Mouse (Mus musculus): ENCODE measurements around the gene Lmod3.

Gene Lmod3

DNA sequence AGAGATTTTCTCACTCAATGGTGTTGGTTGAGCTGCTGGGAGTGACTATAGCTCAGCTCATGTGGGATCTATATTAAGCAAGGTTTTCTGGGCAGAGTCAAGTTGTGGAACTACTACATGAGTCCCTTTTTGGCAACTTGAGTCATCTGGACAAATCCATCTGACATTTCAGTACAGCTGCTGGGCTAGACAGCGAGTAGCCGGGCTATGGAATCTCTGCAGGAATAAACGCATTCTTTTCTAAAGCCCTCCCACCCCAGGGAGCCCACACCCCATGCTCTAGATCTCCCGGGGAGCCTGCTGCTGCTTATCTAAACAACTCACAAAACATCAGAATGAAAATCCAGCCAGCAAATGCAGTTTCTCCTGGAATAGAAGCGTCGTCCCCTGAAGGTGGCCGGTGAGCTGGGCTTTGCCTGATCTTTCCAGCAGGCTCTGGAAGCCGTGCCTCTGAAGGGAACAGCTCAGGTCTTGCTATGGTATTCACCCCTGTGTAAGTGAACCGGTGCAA, at the start of gene Lmod3:
TSS of gene Lmod3 (minus strand) at position 49 of the 511 bp plus-strand sequence.
- DNase-seq (ENCODE audit: low read depth, low spot score), result no peak

DNA sequence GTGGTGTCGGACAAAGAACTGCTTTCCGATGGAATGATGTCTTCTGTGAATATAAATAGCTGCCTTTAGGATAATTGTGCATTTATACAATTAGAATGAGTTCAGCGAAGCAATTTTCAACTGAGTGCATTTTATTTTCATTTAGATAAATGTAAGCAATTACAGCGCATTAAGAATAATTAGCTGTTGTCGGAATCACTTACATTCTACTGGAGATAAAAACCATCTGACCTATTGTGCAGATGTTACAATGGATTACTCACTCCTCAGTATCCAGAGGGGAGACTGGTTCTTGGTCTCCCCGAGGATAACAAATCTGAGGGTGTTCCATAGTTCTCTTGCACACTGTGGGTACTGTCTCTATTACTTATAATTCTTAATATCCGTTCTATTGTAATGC, 49.7 kb upstream of the Lmod3 start:
- no peak for DNase-seq (ENCODE audit: low read depth, low spot score)

DNA sequence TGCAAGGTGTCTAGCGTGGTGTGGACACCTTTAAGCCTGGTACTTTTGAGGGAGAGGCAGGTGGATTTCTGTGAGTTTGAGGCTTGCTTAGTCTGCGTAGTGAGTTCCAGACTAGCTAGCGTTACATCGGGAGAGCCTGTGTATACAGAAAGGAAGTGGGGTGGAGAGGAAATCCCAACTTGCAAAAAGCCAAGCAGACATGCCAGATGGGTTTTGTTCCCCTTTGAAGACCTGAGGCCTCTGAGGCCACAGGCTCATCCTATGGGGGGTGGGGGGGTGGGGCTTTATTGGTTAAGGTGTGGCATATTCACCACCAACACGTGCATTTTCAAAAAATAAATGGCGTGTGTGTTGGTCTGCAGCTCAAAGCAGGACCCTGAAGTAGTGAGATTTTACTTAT, 48.1 kb upstream of the Lmod3 start:
- DNase-seq (ENCODE audit: low read depth, low spot score), result no peak

DNA sequence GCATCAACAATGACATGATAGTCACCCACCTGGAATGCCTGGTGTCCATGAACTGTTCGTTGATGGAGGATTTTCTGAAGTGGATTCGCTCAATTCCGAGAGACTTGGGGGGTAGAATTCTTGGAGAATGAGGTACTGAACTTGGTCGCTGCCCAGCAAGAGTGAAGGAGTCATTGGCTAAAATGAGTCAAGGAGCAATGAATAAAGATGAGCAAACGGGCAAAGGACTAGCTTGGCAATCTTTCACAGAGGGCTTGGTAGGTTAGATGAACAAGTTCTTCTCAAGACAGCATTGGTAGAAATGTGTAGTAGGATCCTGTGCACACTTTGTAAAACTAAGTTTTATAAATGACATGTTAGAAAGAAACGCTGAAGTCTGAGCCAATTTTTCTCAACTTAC, 47.6 kb upstream of the Lmod3 start:
- no peak for DNase-seq (ENCODE audit: low read depth, low spot score)

DNA sequence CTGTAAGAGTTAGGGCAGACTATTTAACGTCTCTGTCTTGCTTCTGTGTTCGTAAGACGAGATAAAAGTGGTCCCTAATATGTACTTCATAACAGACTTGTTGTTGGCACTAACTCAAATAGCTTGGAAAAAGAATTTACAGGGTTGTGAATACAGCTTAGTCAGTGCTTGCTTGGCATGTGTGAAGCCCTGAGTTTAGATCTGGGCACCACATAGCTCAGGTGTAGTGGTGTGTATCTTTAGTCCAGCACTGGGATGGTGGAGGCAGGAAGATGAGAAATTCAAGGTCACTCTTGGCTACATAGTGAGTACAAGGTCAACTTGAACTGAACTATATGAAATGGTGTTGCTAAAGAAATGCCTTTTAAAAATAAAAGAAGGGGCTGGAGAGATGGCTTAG, 44.6 kb upstream of the Lmod3 start:
- no peak for DNase-seq (ENCODE audit: low read depth, low spot score)

DNA sequence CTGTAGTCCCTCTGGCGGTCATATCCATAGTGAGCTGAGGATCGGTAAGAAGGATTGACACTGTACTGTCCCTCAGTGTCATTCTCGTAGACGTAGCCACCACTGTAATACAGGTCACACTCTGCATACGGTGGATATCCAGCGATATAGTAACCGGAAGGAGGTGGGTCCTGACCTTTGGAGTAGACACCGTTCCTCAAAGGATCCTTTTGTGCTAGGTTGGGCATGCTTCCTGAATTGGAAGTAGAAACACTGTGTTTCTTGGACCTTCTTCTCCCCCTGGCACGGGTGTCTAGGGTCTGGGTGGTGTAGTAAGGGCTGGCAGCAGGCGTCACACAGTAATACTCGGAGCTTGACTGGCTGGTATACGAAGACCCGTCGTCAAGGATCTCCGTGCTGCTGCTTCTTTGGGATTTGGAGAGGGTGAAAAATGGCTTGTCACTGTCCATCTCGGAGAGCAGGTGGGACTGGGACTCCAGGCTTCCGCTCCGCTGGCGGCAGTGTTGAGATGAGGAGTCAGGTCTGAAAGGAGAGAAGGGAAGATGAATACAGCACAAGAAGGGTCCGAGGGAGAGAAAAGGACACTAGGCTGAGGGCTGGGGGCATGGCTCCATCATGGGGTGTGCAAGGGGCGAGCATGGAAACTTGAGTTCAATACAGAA, 43.4 kb upstream of the Lmod3 start:
- DNase-seq (ENCODE audit: low read depth, low spot score), result no peak

DNA sequence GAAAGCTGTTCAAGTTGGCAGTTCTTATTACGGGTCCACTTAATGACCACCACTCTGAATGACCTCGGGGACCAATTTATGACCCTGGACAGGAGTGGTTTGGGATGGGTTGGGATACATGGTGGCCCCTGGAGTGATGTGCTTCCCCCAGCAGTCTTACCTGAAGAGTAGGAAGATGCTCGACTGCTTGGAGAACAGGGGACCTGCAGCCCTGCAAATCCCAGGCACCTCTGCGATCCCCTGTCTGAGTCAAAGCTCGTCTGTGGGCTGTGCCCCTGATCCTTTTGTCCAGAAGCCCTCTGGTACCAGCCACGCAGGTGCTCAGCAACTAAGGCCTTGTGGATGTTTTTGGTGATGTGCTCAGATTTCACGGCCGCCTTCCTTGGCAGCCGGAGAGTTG, 42.9 kb upstream of the Lmod3 start:
- no peak for DNase-seq (ENCODE audit: low read depth, low spot score)

DNA sequence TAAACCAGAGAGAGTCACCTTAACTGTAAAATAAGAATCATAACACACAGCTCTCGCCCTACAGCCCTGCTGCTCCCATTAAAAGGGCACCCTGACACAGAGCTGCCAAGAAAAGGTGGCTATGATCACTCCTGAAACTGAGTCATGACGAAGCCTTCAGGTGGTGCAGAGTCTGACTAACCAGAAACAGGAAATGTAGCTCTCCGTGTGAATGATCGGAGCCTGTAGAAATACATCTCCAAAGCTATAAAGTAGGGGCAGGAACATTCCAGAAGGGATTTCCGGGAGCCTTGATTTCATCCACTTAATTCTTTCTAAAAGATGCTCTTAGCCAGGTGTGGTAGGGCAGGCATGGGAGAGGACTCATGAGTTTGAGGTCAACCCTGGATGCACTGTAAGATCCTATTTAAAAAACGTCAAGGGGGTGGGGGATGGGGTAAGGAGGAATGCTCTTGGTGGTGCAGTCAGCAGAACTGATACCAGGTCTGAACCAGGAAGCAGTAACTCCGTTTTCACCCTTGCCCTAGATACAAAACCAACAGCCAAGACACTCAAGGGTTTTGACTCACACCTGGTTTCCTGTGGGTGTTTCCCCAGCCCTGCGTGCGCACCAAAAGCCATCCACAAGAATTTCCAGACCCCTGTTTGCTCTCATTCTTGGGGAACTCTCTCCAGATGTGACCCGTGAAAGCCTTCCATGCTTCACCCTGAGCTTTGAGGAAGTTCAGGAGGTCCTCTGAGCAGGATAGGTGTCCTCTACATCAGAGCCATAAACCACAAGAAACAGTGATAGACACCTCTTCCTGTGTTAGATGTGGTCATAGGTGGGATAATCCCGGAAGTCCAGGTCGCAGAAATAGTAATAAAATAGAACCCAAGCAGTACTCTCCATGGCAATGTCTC, 41.4 kb upstream of the Lmod3 start:
- no peak for DNase-seq (ENCODE audit: low read depth, low spot score)

DNA sequence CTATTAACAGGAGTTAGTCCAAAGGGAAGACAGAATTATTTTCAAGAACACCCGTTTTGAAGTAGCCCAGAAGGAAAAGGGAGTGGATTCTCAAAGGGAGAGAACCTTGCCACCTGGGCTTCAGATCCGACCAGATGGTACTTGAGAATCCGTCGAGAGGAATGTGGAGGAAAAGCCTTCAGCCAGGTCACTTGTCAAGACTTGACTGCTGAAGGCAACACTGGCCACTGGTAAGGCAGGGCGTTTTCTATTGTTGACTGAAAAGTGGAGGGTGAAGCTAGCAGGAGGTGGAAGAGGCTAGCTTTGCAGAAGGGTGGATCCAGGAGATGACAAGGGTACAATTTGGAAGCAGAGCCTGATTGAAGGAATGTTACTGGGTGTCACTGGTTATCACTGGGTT, 40.3 kb upstream of the Lmod3 start:
- DNase-seq (ENCODE audit: low read depth, low spot score), result no peak

DNA sequence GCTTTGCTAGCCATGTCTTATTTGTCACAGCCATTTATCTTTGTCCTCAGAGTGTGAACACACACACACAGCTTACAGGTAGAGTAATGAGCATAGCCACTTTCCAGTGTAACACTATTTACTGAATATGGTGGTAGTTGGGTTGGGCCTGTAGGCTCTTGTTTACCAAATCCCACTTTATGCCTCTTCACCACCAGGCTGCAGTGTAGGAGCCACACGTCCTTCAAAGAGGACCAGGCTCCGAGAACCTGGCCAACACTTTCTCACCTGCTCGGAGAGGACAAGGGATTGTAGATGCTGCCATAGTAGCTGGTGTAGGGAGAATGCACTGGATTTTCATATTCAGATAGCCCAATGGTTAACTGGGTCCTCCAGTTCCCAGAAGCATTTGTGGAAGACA, 39.5 kb upstream of the Lmod3 start:
- DNase-seq (ENCODE audit: low read depth, low spot score), result no peak

DNA sequence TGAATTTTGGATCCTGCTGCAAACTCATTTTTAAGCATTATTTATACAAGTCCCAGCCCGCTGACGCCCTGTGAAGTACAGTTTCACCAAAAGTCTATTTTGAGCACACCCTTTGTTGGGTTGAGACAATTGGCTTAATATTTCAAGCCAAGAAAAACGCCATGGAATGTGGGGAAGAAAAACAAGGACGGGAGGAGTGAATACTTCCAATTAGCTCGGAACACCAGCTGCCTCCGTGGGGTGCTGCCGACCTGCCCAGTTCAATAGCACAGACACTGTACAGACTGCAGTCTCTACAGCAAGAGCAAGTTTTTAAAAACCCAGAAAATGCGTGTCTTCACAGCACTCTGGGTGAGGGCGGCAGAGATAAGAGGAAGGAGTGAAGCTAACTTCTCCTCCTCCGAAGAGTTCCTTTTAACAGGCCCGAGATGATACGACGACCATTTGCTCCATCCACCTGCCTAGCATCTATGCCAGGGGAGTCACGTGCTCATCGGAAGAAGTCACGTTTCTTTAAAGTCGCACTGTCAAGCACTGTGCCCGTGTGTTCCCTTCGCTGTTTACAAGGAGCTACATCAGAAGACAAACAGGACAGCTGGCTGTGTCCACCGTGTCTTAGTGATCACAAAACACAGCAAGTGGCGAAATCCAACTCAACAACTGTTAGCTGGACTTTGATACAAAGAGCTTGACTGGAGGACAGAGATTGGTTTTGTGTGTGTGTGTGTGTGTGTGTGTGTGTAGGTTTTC, 38.8 kb upstream of the Lmod3 start:
- no peak for DNase-seq (ENCODE audit: low read depth, low spot score)

DNA sequence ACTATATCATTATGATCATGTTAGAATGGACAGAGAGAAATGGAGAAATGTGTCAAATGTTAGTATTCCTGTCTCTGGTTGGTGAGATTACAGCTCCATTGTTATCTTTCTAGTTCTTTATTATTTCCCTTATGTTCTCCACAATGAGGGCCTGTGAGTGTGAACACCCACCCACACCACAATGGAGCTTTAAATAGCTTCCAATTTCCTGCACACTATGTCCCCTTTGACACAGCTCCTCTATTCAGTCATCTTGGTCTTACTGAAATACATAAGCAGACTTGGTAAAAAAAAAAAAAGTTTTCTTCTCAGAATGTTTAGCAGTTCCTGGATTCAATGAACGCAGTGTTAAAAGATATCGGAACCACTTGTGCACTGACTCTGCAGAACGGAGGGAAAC, 38.1 kb upstream of the Lmod3 start:
- no peak for DNase-seq (ENCODE audit: low read depth, low spot score)

DNA sequence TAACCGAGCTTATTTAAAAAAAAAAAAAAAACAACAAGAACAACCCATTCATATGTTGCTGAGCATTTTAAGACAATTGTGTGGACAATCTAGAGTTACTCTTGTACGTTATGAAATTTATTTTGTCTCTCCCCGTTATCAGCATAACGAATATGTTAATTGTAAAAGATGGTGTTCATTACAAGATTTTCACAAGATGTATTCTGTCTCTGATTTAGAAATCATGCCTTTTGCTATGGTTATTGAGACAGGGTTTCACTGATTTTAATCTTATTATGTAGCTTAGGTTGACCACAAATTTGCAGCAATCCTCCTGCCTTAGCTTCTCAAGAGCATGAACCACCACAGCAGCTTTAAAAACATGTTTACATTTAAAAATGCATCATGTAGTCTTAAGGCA, 37.3 kb upstream of the Lmod3 start:
- no peak for DNase-seq (ENCODE audit: low read depth, low spot score)

DNA sequence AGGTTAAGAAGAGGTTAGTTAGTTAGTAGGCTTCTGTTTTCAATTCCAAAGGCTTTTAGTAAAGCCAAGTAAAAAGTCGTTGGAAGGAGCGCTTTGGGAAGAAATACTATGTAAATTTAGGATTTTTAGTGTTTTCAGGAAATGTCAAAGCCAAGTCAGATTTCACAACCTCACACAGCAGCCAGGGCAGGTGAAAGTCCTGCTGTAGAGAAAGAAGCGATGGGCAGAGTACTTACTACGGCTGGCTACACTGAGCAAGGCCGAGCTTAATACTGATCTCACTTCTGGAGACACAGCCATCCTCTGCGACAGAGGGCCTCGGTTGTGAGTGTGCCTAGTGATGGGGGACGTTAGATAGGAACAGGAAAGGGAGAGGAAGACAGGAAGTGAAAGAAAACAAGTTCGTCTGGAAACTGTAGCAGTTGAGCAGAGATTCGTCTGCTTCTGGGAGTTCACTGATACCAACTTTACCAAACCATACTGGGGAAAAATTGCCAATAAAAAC, 36.8 kb upstream of the Lmod3 start:
- DNase-seq (ENCODE audit: low read depth, low spot score), result no peak

DNA sequence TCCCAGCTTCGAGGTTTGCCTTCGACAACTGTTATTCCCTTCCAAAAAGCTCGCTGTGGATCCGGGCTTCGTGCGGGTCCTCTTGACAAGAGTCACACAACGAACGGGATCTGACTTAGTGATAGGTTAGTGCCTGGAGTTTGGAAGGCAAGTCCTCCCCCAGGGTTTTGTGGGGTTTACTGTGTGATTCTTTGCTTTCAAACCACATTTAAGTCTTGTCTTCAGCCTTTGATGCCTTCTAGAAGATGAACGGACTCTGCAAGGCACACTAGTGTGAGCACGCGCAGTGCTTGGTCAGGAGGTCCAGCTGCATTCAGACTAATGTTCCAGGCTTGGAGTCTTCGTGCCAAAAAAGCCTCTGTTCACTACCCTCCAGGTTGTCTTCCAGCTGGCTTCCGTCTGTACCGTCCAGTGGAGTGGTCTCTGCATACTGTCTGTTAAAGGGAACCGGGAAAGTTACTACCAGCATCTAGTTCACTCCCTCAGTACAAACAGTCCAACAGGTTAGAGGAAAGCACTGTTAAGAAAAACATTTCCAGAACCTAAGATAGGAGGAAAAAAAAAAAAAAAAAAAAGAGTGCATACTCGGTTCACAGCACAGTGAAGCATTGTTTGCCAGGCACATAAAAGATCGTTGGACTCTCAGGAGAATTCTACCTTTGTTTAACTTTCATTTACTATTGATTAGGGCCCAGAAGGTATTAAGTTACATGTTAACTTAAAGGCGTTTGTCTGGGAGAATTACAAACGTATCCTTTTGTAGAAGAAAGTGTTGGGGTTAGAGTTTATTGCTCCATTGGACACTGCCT, 35.7 kb upstream of the Lmod3 start:
- no peak for DNase-seq (ENCODE audit: low read depth, low spot score)

DNA sequence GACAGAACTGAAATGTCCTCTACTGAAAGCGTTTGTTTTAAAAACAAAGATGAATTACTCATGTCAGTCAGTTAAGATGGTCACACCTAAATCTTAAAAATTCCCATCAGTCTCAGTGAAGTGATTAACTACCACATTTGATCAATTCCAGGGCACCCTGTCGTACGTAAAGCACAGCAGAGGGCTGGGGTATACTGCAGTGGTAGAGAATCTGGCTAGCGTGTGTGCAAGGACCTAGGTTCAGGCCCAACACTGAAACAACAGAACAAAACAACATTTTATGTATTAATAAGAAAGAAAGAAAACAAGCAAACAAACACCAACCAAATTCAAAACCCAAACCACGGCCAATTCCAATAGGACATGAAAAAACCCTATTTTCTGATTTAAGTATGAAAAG, 33.8 kb upstream of the Lmod3 start:
- no peak for DNase-seq (ENCODE audit: low read depth, low spot score)

DNA sequence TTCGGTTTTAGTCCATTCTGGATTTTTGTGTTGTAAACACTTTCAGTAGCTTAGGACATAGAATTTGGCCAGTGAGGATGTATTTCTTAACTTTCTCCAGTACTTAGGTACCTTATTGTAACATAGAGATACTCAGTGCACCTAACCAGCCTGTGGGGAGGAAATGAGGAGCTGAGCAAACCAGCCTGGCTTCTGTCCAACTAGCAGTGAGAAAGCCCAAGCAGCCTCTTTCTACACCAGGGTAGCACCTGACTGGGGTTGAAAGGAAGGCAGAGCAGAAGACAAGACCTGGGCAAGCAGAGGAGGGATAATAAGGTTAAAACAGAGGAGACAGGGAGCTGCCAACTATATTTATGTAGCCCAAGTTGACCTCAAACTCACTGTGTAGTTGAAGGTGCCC, 31.1 kb upstream of the Lmod3 start:
- no peak for DNase-seq (ENCODE audit: low read depth, low spot score)

DNA sequence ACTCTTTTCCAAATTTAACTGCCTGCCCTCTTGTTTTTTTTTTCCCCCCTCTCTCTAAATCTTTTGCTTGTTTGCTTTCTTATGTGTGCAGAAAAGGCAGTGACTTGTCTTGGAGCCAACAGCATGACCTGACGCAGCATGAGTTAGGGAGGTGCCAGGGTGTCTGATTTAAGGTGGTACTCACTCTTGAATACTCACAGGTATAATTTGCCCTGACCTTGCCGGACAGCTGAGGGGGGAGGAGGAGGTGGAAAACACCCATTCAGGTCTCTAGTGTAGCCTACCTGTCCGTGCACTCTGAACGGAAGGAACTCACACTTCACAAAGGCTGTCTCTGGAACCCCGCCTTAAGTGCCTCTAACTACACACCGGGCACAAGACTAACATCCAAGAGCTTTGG, 26.3 kb upstream of the Lmod3 start:
- no peak for DNase-seq (ENCODE audit: low read depth, low spot score)

DNA sequence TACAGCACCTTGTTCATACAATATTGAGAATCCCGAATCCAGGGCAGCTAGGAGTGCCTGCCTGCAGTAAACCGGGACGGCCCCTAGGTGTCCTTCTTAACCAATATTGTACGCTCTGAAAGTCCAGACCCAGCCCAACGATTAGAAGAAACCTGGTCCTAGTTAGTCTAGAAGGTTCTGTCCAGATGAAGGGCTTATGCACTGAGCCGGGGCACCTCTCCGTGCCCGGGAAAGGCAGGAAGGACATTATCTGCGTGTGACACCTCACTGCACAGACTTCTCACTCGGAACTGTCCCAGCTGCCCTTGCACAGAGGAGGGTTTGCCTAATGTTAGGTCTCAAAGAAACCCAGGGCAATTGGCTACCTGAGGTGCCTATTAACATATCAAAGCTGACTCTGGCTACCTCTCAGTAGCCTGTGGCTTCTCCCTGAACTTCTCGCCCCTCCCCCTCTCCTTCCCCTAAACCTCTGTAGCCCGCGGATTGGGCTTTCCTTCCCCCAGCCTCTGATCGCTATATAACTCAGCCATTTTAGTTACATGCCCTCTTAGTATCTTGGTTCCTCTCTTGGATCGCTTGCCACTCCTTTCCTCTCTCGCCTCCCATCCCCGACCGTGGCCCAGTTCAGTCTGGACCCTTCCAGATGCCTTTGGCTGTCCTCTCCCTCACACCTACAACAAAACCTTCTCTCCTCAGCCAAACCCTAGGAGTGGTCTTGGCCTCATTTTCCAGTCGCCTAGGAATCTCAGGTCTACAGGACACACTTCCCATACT, 25.6 kb upstream of the Lmod3 start:
- DNase-seq (ENCODE audit: low read depth, low spot score), result peak; percentile 73

DNA sequence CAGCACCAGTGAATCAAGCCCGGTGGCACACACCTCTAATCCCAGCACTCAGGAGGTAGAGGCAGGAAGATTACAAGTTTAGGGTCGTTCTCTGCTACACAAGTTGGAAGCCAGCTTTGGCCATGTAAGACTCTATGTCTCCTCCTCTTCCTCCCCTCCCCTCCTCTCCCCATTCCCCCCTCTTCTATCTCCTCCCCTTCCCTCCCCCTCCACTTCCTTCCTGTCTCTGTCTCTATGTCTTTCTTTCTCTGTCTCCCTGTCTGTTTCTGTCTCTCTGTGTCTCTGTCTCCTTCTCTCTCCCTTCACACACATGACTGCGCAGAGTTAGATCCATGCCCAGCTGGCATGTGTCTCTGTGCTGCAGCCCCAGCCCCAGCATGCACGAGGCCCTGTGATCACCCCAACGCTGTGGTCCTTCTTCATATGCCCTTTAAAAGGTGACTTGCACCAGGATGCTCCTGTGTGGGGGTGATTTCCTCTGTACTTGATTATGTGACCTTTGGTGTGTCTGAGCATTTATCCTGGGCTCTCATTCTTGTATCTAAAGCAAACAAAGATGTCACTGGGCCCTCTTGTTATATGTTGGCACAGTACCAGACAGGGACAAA, 24.4 kb upstream of the Lmod3 start:
- DNase-seq (ENCODE audit: low read depth, low spot score), result no peak

Measured in mesoderm, embryonic 11.5 days (tissue).